Mouse (Mus musculus): Measurements from ENCODE around the gene Tns2.
A peak's percentile ranks its signal among the peaks of the same experiment; 100 is the strongest.
"Not testable (repeated sequence)": the region's sequence is repeated elsewhere in the genome, so short reads cannot be mapped to it uniquely, and the experiment has no call there.

Tns2 gene

GRCm38 (mm10) chr15:102136129-102136758 is 36.0 kb downstream of the Tns2 start, which contains the start of gene Spryd3:
Gene Spryd3, minus strand, starts transcription at chr15:102136234.
- DNase-seq (ENCODE audit: low spot score in 2 of 2), result peak; percentile 99

- no peak for DNase-seq (ENCODE audit: low spot score in 2 of 2)
Measured at GRCm38 (mm10) chr15:102141120-102141519, 40.9 kb downstream of the Tns2 start.

GRCm38 (mm10) chr15:102142914-102143912 is 43.0 kb downstream of the Tns2 start:
- peak; percentile 37 to 52 for DNase-seq (ENCODE audit: low spot score in 2 of 2)

DNA sequence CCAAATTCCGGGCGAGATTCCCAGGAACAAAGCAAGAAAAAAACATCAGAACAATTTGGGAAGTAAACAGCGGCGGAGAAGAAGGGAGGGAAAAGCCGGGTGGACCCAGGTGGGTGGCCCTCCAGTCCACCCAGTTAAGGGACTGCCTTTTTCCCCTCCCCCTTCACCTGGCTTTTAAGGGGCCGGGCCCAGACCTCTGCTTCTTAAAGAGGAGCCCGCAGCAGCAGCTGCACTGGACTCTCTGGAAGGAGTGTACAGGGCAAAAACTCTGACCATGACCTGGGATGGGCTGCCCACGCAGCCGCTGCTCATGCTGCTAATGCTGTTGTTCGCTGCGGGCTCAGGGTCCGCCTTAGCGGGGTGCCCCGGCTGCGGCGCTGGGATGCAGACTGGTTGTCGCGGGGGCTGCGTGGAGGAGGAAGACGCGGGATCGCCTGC is 44.1 kb downstream of the Tns2 start, which contains the start of gene Igfbp6:
Igfbp6 (plus strand) TSS at position 89 of the 438 bp plus-strand sequence.
- peak in 1 of 2 experiments; percentile 29 for DNase-seq (ENCODE audit: low spot score in 2 of 2)

DNA sequence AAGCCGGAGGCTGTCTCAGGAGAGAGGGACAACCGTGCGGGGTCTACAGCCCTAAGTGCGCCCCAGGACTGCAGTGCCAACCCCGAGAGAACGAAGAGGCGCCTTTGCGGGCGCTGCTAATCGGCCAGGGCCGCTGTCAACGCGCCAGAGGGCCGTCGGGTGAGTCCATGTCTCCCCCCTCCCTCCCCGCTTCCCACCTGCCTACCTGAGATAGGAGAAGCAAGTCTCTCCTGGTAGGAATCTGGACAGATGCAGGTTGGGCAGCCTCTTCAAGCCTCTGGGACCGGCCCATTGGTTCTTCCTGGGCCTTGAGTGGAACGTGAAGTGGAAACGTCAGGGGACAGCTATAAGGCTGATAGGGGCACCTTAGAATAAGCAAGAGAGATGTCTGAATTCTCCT is 44.5 kb downstream of the Tns2 start:
- peak in 1 of 2 experiments; percentile 24 for DNase-seq (ENCODE audit: low spot score in 2 of 2)

- DNase-seq (ENCODE audit: low spot score in 2 of 2), result peak; percentile 66 to 76
Measured at GRCm38 (mm10) chr15:102145330-102145729, 45.1 kb downstream of the Tns2 start.

- DNase-seq (ENCODE audit: low spot score in 2 of 2), result no peak
Measured at GRCm38 (mm10) chr15:102146089-102146488, 45.9 kb downstream of the Tns2 start.

DNA sequence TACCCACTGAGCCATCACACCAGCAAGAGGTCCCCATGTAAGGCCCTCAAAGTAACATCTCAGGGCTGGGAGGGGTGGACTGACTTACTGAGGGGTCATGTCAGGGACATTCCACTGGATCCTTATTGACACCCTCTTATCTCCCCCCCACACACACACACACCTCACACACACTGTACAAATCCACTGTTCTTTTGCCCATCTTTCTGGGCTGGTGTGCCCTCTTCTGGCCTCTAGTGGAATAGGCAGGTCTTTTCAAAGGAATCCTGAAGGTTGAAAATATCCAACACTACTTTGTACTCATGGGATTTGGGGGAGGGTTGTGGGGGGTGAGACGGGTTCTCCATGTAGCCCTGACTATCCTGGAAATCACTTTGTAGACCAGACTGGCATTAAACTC is 46.7 kb downstream of the Tns2 start:
- DNase-seq (ENCODE audit: low spot score in 2 of 2), result peak; percentile 27 to 57

- DNase-seq (ENCODE audit: low spot score in 2 of 2), result no peak
Measured at GRCm38 (mm10) chr15:102147674-102148402, 47.6 kb downstream of the Tns2 start.

GRCm38 (mm10) chr15:102149561-102149960 is 49.3 kb downstream of the Tns2 start:
- DNase-seq (ENCODE audit: low spot score in 2 of 2), result no peak

GRCm38 (mm10) chr15:102150301-102151135 is 50.3 kb downstream of the Tns2 start, which contains the start of gene Soat2:
Gene Soat2, plus strand, starts transcription at chr15:102150526.
- DNase-seq (ENCODE audit: low spot score in 2 of 2), result no peak

DNA sequence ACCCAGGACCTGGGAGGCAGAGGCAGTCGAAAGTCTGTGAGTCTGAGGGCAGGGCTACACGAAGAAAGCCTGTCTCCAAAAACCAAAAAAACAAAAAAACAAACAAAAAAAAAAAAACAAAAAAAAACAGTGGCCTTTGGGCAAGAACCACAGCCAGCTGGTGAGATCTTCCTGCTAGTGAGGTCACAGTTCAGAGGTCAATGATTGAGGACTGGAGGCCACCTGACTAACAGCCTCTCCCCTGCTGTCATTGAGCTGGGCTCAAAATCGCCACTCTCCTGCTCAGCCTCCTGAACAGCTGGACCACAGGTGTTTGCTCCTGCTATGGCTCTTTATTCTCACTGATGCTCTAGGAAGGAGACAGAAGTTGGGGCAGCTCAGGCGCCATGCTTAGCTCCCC is 52.4 kb downstream of the Tns2 start:
- no peak for DNase-seq (ENCODE audit: low spot score in 2 of 2)

- not testable (repeated sequence) for DNase-seq (ENCODE audit: low spot score in 2 of 2)
Measured at GRCm38 (mm10) chr15:102155006-102155405, 54.8 kb downstream of the Tns2 start.

DNA sequence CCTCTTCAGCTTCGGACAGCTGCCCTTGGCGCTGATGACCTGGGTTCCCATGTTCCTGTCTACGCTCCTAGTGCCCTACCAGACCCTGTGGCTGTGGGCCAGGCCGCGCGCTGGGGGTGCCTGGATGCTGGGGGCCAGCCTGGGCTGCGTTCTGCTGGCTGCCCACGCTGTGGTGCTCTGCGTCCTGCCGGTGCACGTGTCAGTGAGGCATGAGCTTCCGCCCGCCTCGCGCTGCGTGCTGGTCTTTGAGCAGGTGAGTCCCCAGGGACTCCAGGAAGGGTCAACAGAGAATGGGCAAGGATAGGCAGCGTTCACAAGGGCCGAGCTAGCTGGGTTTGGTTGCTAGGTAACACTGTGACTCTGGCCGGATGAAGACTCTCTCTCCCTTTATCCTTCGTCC is 56.6 kb downstream of the Tns2 start:
- DNase-seq (ENCODE audit: low spot score in 2 of 2), result no peak

DNA sequence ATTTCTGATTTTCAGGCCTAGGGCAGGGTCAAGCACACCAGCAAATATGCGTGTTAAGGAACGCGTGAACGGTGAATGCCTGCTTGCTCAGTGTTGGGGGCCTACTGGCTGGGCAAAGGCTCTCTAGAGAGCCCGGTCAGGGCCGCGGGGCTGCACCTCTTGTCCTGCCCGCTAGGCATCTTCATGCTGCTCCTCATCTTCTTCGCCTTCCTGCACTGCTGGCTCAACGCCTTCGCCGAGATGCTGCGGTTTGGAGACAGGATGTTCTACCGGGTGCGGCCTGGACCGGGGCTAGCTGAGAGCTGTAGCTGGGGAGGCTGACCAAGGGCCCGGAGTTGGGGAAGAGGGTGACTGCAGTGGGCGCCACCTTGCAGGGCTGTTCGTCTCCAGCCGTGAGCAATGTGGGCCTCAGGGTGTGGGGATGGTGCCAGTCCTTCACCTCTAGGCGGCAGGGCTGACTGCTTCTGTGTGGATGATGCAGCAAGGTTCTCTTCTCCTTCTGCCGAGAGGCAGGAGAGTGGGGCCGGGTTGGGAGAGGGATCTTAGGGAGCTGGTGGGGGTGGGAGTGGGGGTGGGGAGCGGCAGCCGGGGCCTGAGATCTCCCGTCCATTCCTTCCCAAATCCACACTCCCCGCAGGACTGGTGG is 60.3 kb downstream of the Tns2 start:
- DNase-seq (ENCODE audit: low spot score in 2 of 2), result no peak

DNA sequence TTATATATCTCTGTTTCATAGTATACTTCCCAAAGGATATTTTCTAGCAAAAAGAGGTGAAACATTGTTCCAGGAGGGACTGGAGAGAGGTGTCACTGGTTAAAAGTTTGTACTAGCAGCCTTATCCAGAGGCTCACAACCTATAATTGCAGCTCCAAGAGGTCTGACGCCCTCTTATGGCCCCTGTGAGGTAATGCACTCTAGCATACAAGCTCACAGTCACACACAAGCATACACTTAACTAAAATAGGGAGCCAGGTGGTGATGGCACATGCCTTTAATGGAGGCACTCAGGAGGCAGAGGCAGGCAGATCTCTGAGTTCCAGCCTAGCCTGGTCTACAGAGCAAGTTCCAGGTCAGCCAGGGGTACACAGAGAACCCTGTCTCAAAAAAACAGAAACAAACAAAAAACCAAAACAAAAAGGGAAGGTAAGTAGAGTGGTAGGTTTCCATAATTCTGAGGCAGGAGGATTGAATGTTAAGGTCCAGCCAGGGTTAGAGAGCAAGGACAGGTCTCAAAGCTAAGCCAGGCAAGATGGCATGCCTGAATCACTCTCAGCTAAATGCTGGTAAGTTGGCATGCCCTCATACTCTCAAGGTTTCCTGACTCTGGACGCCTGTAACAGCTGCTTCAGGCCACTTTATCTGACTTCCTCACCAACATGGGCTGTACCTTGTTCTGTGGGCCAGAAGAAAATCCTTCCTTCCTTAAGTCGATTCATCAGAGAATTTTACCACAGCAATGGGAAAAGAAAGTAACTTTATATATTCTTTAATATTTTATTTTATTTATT is 63.9 kb downstream of the Tns2 start:
- no peak for DNase-seq (ENCODE audit: low spot score in 2 of 2)

GRCm38 (mm10) chr15:102165468-102166100 is 65.4 kb downstream of the Tns2 start:
- no peak for DNase-seq (ENCODE audit: low spot score in 2 of 2)
